Mouse (Mus musculus): ENCODE results near the gene Cstf3.

GRCm38 (mm10) chr2:104711585-104712485 lies 121.5 kb downstream of the Cstf3 start, which contains the start of gene Tcp11l1:
- peak; percentile 10; the same call in 1 of the 2 replicates for TF ChIP-seq POLR2A (IDR thresholded peaks at IDR 0.05; ENCODE audit: extremely low read depth, insufficient read depth, low read length)
- no peak for TF ChIP-seq CTCF (IDR thresholded peaks at IDR 0.05; ENCODE audit: extremely low read depth, insufficient read depth, low read length)

Data from cortical plate, adult 2 months (tissue).